Mouse (Mus musculus): Measurements from ENCODE around the gene Lypd3.
"Not testable (repeated sequence)": the region's sequence is repeated elsewhere in the genome, so short reads cannot be mapped to it uniquely, and the experiment has no call there.

The Lypd3 gene

DNA sequence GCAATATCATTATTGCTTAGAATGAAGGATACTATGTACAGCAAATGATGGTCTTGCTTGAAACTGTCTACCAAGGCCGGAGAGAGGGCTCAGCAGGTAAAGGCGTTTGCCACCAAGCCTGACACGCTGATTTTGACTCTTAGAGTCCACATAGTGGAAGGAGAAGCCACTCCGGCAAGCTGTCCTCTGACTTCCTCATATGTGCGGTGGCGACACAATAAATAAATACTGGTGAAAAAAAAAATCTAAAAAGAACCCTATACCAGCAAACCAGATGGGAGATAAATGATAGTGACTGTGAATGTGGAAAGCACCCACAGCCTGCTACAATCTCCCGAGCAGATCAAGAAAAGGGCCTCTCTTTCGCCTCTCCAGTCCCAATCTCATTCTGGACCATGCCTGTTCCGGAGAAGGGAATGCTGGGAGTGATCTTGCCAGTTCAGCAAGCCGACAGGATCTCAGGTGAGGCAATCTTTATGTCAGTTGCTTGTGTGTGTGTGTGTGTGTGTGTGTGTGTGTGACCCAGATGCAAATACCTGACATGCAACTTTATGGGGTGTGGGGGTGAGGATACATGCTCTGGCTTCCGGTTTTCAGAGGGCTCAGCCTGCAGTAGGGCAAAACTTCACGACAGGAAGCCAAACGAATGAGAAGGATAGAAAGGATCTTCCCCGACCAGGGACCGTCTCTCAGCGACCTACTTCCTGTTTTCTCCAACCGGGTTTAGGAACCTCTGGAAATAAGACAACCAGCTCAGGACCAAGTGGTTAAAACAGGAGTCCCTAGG lies 25.0 kb downstream of the Lypd3 start:
- peak; percentile 64 for DNase-seq (ENCODE audit: low read depth, low spot score)

DNA sequence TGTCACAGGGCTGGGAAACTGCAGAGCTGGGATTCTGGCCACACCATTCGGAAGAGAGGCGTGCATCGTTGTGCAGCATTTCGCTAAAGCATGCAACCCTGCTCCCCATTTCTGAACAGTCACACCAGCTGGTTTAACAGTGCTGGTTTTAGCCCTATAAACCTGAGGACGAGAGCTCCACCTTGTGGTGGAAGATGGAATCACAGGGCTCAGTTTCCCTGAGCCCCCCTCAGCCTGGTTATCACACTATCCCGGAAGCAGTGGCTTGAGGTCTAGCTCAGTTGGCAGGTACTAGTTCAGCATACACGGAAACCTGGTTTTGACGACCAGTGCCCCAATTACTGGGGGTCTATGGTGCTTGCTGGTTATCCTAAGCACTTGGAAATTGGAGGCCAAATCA lies 26.2 kb downstream of the Lypd3 start:
- peak; percentile 90 for DNase-seq (ENCODE audit: low read depth, low spot score)

DNA sequence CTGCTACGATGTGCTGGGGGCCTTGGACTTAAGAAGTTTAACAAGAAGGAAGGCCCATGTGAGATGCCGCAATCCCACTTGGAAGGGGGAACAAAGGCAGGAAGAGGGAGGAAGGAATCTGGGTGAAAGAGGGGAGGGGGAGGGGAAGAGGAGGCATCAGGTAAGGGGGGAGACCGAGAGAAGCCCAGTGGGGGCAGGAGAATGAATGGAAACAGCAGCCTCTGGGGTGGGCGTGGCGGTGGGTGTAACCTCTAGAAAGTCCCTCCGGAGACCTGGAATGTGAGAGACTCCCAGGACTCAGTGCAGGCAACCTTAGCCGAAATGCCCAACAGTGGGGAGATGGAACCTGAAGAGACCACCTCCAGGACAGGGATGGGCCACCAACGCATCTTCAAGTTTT lies 28.0 kb downstream of the Lypd3 start:
- DNase-seq (ENCODE audit: low read depth, low spot score) = no peak

DNA sequence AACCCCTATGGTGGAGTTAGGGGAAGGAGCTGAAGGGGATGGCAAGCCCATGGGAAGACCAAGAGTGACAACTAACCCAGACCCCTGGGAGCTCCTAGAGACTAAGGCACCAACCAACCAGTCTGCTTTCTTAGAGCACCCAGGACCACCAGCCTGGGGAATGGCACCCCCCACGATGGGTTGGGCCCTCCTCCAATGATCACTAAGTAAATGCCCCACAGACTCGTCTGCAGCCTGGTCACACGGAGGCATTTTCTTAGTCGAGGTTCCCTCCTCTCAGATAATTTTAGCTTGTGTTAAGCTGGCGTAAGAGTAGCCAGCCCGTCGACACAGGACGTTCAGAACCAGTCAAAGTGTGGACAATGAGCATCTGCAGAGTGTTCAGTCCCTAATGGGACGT lies 28.6 kb downstream of the Lypd3 start:
- DNase-seq (ENCODE audit: low read depth, low spot score) = no peak

DNA sequence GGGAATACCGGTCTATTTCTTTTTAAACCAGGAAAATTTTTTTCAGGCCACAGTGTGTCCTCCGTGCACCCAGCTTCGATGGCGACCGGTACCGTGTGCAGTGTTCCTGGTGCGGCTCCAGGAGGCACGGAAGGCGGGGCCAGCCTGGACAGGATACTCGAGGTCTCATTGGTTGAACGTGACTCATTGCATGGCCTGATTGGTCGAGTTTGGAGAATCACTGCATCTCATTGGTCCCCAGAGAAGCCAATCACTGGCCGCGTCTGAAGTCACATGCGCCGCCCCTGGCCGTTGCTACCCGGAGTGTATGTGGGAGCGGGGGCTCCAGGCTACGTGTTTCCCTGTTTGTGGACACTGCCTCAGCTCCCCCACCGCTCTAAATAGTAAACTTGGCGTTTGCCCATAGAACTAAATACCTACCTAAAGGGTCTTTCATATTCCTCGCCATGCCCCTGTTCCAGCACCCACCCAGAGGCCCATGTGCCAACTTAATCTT lies 35.6 kb downstream of the Lypd3 start:
- no peak for DNase-seq (ENCODE audit: low read depth, low spot score)

DNA sequence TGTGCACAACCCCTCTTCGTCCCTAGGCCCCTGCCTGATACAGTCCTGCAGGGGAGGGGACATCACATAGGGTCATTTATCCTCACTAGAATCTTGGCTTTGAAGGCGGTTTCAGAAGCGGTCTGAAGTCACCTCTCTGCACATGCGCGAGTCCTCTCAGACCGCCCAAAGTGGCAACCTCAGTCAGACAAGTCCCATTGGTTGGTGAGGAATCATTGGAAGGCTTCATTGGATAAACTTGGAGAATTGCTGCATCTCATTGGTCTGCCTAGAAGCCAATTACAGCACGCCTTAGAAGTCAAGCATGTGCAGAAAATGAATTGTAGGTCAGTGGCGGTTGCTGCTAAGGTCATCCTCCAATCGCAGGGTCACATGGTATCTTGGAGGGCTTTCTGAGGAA lies 40.2 kb downstream of the Lypd3 start, which contains the start of gene Tex101:
TSS of gene Tex101 (minus strand) at position 101 of the 400 bp plus-strand sequence.
- no peak for DNase-seq (ENCODE audit: low read depth, low spot score)

DNA sequence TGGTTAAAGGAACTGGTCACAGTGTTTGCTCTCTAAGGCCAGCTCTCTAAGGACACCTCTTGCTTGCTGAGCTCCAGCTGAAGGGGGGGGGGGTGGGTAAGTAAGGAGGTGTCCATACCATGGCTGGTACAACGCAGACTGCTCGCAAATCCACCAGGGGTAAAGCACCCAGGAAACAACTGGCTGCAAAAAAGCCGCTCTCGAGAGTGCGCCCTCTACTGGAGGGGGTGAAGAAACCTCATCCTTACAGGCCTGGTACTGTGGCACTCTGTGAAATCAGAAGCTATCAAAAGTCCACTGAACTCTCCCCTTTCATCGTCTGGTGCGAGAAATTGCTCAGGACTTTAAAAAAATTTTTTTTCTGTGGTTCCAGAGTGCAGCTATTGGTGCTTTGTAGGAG lies 47.8 kb downstream of the Lypd3 start:
- DNase-seq (ENCODE audit: low read depth, low spot score) = peak; percentile 43

DNA sequence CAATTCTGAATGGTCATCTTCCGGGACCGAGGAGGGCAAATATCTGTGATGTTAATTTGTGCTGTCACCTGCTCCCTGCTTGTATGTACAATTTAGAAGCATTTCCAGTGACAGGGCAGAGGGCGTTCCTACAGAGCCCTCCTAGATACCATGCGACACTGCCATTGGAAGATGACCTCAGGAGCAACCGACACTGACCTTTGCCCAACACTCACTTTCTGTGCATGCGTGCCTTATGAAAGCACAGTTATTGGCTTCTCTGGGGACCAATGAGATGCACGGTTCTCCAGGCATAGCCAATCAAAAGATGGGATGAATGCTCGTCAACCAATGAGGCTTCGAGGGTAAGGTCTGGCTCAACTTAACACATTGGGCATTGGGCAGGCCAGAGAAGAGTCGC lies 51.2 kb downstream of the Lypd3 start:
- not testable (repeated sequence) for DNase-seq (ENCODE audit: low read depth, low spot score)

Measured in CD4-positive, CD25-positive, alpha-beta regulatory T cell, adult 2 months (primary cell).